Mouse (Mus musculus) right cerebral cortex, postnatal 10 days (tissue): Measurements from ENCODE around the gene Uck2.

Experiments used
- DNase-seq, 2 experiments: peaks; one replicate each; pipeline ENCODE4 v3.0.0; 2021; ENCODE audit warnings: low spot score in 2 of 2

The Uck2 gene

DNA sequence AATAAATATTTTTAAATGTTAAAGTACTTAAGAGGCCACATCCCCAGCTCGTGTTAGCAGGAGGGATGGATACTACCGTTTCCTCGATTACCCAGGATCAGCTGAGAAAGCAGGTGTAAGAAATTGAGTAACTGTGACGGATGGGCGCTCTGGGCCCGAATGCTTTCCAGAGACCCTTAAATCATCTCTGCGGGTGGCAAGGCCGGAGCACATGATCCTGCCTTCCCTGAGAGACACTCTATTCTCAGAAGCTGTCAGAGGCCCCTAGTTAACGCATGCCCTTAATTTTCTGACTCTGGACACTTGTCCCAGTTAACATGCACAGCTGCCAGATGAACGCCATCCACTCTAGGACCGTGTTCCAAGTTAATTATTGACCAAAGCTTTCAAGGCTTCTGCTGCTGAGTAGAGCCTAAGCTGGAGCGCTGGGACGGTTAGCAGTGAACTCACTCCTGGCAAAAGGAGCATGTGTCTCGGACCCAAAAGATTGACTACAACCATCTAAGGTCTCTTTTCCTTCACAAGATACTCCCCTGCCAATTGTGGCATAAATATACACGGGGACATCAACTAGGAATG, 28.3 kb downstream of the Uck2 start:
- no peak for DNase-seq

- DNase-seq = no peak
Measured at GRCm38 (mm10) chr1:167253579-167253978, 31.5 kb downstream of the Uck2 start.

GRCm38 (mm10) chr1:167249881-167250280, 35.2 kb downstream of the Uck2 start:
- no peak for DNase-seq

DNA sequence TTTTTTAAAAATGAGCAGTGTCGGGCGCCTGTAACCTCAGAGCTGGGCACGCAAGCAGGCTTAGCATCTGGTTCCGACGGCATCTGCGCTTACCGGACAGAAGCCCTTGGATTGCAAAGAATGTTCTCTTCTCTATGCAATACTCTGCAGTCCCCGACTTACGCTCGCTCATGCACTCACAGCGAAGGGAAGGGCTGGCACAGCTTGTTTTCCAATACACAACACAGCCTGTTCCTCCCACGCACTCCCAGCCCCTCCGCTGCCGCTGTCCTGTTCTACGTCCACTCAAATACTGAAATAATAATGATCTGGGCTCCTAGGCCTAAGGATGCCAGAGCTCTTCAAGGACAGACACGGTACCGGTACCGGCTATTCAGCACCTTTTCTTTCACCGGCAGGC, 35.9 kb downstream of the Uck2 start:
- peak; percentile 65 to 76 for DNase-seq

DNA sequence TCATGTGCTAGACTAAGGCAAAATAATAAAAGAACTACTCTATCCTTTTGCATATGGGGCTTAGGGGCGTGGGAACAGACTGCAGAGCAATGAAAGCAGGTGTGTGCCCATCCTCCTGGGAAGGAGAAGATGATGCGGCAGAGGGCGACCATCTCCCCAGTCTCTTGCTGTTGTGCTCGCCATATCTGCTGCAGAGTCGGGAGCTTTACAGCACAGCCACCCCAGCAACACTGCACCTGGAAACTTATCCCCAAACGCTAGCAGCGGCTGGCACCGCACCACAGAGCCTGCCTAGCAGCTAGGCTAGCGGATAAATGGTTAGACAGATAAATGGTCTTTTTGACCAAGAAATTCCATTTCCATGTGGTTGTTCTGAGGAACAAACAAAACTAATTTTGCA, 37.2 kb downstream of the Uck2 start:
- DNase-seq = no peak

- DNase-seq = peak; percentile 58 to 67
Measured at GRCm38 (mm10) chr1:167246976-167247375, 38.1 kb downstream of the Uck2 start.

DNA sequence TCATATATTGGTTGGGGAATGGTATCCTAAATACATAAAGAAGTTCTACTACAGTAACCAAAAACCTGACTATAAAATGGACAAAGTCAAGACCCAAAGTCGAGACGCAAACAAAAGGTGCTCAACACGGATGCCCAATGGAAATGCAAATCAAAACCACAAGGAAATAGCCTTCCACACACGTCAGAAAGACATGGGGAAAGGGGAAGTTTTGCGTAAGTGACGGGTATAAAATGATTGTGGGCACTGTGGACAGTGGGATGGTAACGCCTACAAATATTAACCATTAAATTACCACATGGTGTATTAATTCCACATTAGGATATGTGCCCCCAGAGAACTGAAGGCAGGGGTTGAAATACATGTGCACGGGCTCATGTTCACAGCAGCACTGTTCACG, 38.8 kb downstream of the Uck2 start:
- no peak for DNase-seq

DNA sequence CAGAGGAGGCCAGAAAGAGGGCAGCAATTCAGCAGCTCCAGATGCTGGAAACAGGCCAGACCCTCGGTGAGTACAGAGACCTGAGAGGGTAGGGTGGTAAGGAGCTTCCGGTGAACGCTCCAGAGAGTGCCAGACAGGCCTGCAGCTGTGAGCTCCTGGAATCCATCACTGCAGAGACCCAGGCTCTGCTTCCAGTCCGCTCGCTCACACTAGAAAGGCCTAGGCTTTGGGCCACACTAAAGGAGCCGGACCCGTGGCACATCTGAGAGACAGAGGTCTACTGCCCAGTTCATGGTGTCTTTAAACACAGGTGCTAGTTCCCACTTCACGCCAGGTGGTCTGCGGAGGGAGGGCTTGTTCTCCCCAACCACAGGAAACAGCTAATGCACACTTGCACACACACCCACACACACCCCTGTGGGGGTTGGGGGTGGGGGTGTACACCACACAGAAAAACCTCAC, 39.9 kb downstream of the Uck2 start:
- no peak for DNase-seq

DNA sequence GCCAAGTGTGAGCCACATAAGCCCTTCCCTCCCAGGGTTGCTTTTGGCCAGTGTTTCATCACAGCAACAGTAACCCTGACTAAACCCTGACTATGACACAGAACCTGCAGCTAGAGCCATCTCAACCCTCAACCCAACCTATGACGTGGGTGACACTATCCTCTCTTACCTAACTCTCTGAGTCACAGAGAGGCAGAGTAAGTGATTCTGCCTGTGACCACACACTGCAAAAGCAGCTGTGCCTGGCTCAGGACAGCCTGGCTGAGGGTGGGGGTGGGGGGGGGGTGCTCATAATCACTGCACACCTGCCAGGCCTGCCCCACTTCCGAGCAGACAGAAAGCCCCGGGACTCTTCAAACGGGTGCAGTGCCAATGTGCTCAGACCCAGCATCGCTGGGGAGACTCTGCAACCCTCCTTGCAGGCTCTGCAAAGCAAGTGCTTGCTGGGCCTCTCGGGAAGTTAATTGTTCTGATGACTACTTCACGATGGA, 42.9 kb downstream of the Uck2 start:
- DNase-seq = no peak

- no peak for DNase-seq
Measured at GRCm38 (mm10) chr1:167241487-167241886, 43.6 kb downstream of the Uck2 start.

- DNase-seq = no peak
Measured at GRCm38 (mm10) chr1:167240361-167240760, 44.8 kb downstream of the Uck2 start.

DNA sequence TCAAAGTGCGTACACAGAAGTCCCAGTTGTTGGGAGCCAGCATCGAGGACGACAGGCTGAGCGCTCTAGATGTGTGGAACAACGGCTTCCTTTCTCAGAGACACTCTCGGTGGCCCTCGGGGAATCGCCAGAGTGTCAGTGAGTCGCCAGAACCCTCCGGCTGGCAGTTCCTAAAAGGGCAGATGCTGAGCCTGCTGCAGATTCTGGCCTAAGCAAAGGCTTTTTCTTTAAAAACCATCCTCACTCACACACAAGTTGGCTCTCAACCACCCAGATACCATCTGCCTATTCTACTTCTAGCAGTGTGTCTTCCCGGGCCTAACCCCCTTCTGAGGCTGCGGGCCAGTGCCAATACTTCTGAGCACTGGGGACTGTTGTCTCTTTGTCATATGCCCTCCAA, 45.2 kb downstream of the Uck2 start:
- peak; percentile 81 to 86 for DNase-seq

DNA sequence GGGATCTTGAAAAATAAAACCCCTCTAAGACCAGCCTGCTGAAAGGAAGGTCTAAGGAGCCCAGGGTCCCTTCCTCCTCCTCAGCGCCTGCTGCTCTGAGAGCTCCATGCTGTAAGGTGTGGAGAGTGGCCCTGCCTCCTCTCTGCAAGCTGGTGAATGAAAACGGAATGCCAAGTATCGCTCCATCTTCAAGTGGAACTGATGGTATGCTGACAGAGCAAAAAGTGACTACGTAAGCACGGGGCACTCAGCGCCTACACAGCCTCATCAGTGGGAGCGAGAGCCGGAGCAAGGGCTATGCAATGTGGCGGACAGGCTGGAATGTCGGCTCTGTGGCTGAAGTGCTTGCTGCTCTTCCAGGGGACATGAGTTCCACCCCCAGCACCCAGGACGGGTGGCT, 47.3 kb downstream of the Uck2 start:
- DNase-seq = no peak

GRCm38 (mm10) chr1:167236790-167237189, 48.3 kb downstream of the Uck2 start:
- DNase-seq = no peak

DNA sequence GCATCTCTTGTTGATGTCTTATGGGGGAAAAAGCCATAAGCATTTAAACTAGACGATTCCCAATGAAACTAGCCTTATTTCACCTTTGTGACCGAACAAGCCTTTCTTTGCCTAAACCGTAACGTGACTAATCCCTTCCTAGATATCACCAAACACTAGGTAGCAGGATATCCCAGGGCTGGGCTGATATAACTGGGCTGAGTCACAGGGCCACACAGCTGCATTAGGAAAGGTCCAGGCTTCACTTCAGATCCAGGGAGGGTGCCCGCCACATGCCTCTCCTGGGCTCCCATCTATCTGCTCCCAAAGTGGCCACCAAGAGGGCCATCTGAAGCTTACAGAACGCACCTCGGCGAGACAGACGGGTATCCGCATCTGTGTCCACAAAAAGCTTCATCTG, 50.8 kb downstream of the Uck2 start:
- no peak for DNase-seq

- no peak for DNase-seq
Measured at GRCm38 (mm10) chr1:167232918-167233317, 52.2 kb downstream of the Uck2 start.

DNA sequence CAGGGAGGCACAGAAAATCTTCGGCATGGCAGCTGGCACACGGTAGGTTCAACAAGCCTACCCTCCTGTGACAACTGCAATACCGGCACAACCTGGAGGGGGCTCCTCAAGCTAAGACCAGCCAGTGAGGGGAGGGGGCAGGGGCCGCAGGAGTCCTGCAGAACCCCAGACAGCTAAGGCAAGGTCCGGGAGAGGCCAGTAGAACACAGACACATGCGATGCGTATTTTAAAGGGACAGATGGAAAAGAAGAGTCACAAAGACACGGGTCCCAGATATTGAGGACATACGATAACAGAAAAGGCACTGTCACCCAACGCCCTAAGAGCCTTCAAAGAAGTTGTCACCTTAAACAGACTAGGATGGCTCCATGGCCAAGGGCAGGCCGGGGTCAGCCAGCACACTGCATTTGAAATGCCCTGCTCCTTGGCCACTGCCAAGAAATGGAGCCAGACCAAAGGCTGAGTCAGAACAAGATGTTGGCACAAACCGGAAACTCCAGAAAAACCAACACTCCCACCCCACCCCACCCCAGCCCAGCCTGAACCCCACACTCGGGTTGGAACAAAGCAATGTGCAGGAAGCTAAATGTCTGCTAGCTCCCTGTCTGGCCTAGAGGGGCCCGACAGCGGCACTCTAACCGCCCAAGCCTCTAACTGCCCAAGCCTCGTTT, 53.4 kb downstream of the Uck2 start:
- peak in 1 of 2 experiments; percentile 60 for DNase-seq

DNA sequence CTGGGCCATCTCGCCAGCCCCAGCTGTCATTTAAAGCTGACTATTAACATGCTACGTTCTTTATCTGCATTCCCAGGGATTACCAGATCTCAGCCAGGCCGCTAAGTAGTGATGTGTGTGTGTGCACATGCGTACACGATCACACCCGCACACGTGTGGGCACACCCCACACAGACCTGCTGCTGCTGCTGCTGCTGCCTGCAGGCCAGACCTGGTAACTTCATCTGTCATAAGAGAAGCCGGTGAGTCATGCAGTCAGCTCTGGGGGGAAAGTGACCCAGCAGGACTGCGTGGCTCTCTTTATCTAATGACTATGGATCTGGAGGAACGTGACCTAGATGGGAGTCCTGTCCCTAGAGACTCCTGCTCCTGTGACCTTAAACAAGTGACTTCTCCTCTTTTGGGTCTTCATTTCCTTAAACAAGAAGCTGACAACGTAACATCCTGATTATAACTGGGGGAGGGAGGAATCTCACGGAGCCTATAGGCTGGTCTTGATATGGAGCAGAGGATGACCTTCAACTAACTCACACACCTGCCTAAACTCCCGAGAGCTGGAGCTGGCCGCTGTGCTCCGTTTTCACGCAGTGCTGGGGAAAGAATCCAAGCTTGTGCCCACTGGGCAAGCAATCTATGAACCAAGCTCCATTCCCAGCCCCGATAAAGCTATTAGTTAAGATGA, 54.0 kb downstream of the Uck2 start:
- no peak for DNase-seq

DNA sequence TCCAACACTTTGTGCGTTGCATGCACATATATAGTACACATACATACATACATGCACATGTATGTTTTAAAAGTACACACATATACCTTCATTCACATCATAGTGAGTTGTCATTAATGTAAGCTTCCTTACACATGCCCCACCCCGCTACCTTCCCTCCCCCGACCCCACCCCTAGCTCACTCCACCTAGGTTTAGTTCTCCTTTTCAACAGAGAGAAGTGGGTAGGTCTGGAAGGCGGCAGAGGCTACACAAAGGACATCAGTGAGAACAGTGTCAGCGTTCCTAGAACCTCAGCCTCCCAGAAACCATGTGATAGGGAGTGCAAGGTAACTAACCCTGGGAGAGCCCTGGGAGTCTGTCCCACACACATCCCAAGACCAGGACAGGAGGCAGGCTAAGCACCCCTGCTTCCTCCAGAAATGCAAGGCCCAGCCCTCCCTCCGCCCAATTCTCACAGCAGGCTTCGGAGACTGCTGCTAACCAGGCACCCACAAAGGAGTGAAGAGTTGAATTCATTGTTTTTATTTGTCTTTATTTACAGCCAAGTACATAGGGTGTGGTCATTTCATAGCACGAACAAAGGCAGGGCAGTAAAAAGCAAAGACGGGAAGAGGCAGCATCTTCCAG, 62.6 kb downstream of the Uck2 start:
- DNase-seq = no peak

- DNase-seq = peak; percentile 88 to 91
Measured at GRCm38 (mm10) chr1:167220303-167221174, 64.6 kb downstream of the Uck2 start.

GRCm38 (mm10) chr1:167215460-167215859, 69.7 kb downstream of the Uck2 start:
- DNase-seq = no peak

DNA sequence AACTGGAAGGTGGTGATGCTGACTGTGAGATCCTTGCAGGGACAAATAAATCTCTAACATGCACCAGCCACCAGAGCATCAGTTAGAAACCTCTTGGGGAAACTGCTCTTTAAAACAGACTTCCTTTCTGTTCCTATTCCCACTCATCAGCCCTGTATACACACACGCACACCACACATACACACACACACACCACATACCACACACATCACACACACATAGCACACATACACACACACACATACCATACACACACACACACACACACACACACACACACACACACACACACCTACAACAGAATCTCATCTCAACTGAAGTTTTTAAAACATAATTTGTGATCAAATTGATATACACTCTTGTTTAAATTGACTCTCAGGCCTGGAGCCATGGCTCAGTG, 72.4 kb downstream of the Uck2 start:
- DNase-seq = no peak
